Mouse (Mus musculus) intestine, postnatal 0 days (tissue): ENCODE measurements around the gene Naaladl1. TPM values are rescaled to one million over a fixed set of nuclear protein-coding genes. Genes with fewer than 3 reads are reported as not detected.
A peak's percentile ranks its signal among the peaks of the same experiment; 100 is the strongest.

Experiments
- ATAC-seq: fragments of 200-750 bp; cut with Nextera tagmentation; 2 replicates; pipeline ENCODE4 v1.8.0; 2017; ENCODE audit warnings: mild to moderate bottlenecking, moderate TSS enrichment, moderate library complexity
- H3K27ac ChIP-seq: fragments of 300-500 bp; sonication (generic); 2 replicates; pipeline ENCODE4 v1.5.1; 2014; ENCODE audit warnings: mild to moderate bottlenecking, low read depth, low read length, moderate library complexity
- H3K27me3 ChIP-seq: fragments of 300-500 bp; sonication (generic); replicated peaks from 2 replicates; pipeline ENCODE4 v1.6.1; 2014; ENCODE audit warnings: low read length, mixed read lengths; ENCODE audit not compliant: control insufficient read depth, insufficient read depth
- H3K36me3 ChIP-seq: fragments of 300-500 bp; sonication (generic); 2 replicates; pipeline ENCODE4 v1.6.1; 2014; ENCODE audit warnings: mild to moderate bottlenecking, moderate library complexity; ENCODE audit not compliant: control insufficient read depth, insufficient read depth
- H3K4me1 ChIP-seq: fragments of 300-500 bp; sonication (generic); replicated peaks from 2 replicates; pipeline ENCODE4 v1.6.1; 2014; ENCODE audit warnings: antibody characterized with exemption, low read length, mixed read lengths; ENCODE audit not compliant: control insufficient read depth, insufficient read depth
- H3K4me2 ChIP-seq: fragments of 300-500 bp; sonication (generic); replicated peaks from 2 replicates; pipeline ENCODE4 v1.6.1; 2014; ENCODE audit warnings: low read depth, mild to moderate bottlenecking, moderate library complexity
- H3K4me3 ChIP-seq: fragments of 300-500 bp; sonication (generic); 2 replicates; pipeline ENCODE4 v1.5.1; 2014; ENCODE audit warnings: low read depth, low read length
- H3K9ac ChIP-seq: fragments of 300-500 bp; sonication (generic); 2 replicates; pipeline ENCODE4 v1.6.1; 2014; ENCODE audit warnings: mild to moderate bottlenecking, low read depth, low read length
- H3K9me3 ChIP-seq: fragments of 300-500 bp; sonication (generic); 2 replicates; pipeline ENCODE4 v1.6.1; 2016; ENCODE audit warnings: mixed run types; ENCODE audit not compliant: control insufficient read depth
- CTCF ChIP-seq: sonication (generic); IDR thresholded peaks from 2 replicates; pipeline ENCODE4 v1.5.1; 2016; ENCODE audit warnings: low read depth, mild to moderate bottlenecking, control low read depth, antibody characterized with exemption, moderate library complexity
- WGBS: fragments of 180-500 bp; shearing (Covaris S2); extraction: QIAGEN DNeasy Blood & Tissue Kit; methylation state at CpG from one replicate; pipeline ENCODE4 v1.1.7; 2014; 5-methylcytosine and 5-hydroxymethylcytosine counted together
- polyA plus RNA-seq: library from polyadenylated mRNA; unstranded; fragments of >200 nt; fragmentation: Nextera tagmentation; extraction: Ambion mirVana; gene quantifications from 2 replicates; pipeline ENCODE4 v1.2.1, GENCODE M21; 2015

The Naaladl1 gene
- polyA plus RNA-seq, 1 experiment from 2014 or later: 273 TPM

GRCm38 (mm10) chr19:6068951-6069350 is 36.6 kb upstream of the Naaladl1 start:
- no peaks in the 10 kb centered on the region for H3K9me3 ChIP-seq
- WGBS: 66% methylated on average over 4 of the region's 4 CpGs
- no peak overlapping the region for H3K4me2 ChIP-seq
- H3K27me3 ChIP-seq: no peaks in the 10 kb centered on the region
- no peak for ATAC-seq
- TF ChIP-seq CTCF: peak; percentile 23; the same call in 1 of the 2 replicates
- H3K9ac ChIP-seq: no peak overlapping the region
- H3K4me1 ChIP-seq: no peaks in the 10 kb centered on the region
- no peak overlapping the region for H3K4me3 ChIP-seq
- H3K27ac ChIP-seq: no peak overlapping the region
- H3K36me3 ChIP-seq: peaks cover 37% of the 10 kb centered on the region

GRCm38 (mm10) chr19:6069851-6070250 is 35.7 kb upstream of the Naaladl1 start:
- H3K4me2 ChIP-seq: no peak overlapping the region
- WGBS: 88% methylated on average over 10 of the region's 10 CpGs
- H3K4me1 ChIP-seq: no peaks in the 10 kb centered on the region
- H3K9ac ChIP-seq: no peak overlapping the region
- H3K27ac ChIP-seq: no peak overlapping the region
- H3K4me3 ChIP-seq: no peak overlapping the region
- peaks cover 37% of the 10 kb centered on the region for H3K36me3 ChIP-seq
- no peak for TF ChIP-seq CTCF
- H3K27me3 ChIP-seq: no peaks in the 10 kb centered on the region
- no peak for ATAC-seq
- no peaks in the 10 kb centered on the region for H3K9me3 ChIP-seq

GRCm38 (mm10) chr19:6070571-6071250 is 34.9 kb upstream of the Naaladl1 start:
- Histone ChIP-seq H3K36me3 (peaks cover 37% of the 10 kb centered on the region), H3K4me1 (no peaks in the 10 kb centered on the region), H3K4me2 (no peak overlapping the region), H3K9ac (no peak overlapping the region), H3K4me3 (no peak overlapping the region), H3K9me3 (no peaks in the 10 kb centered on the region), H3K27ac (no peak overlapping the region), H3K27me3 (no peaks in the 10 kb centered on the region)
- no peak for ATAC-seq
- no peak for TF ChIP-seq CTCF
- WGBS: 91% methylated on average over 31 of the region's 31 CpGs

- Histone ChIP-seq H3K9me3 (no peaks in the 10 kb centered on the region), H3K9ac (no peak overlapping the region), H3K4me1 (0 out of 2 replicates have a peak, but pooled peaks cover 2% of the 10 kb centered on the region), H3K27ac (no peak overlapping the region), H3K27me3 (no peaks in the 10 kb centered on the region), H3K4me2 (no peak overlapping the region), H3K36me3 (peaks cover 37% of the 10 kb centered on the region), H3K4me3 (no peak overlapping the region)
- no peak for TF ChIP-seq CTCF
- WGBS: 92% methylated on average over 19 of the region's 19 CpGs
- ATAC-seq: no peak
Observed at GRCm38 (mm10) chr19:6071261-6071660, 34.3 kb upstream of the Naaladl1 start.

GRCm38 (mm10) chr19:6073889-6074288 is 31.7 kb upstream of the Naaladl1 start:
- Histone ChIP-seq H3K27me3 (no peaks in the 10 kb centered on the region), H3K9ac (no peak overlapping the region), H3K4me3 (no peak overlapping the region), H3K36me3 (peaks cover 36% of the 10 kb centered on the region), H3K27ac (no peak overlapping the region), H3K4me2 (no peak overlapping the region), H3K4me1 (0 out of 2 replicates have a peak, but pooled peaks cover 5% of the 10 kb centered on the region), H3K9me3 (no peaks in the 10 kb centered on the region)
- TF ChIP-seq CTCF: no peak
- ATAC-seq: no peak
- WGBS: 90% methylated on average over 5 of the region's 5 CpGs

- peaks cover 26% of the 10 kb centered on the region for H3K36me3 ChIP-seq
- peak; percentile 86 for ATAC-seq
- no peak for TF ChIP-seq CTCF
- H3K4me3 ChIP-seq: peak within 1 kb of the TSS; percentile 86
- H3K9ac ChIP-seq: peak within 1 kb of the TSS; percentile 78
- under 1% methylated on average over 33 of the region's 33 CpGs for WGBS
- no peaks in the 10 kb centered on the region for H3K9me3 ChIP-seq
- H3K4me2 ChIP-seq: peak within 1 kb of the TSS; percentile 87
- no peaks in the 10 kb centered on the region for H3K27me3 ChIP-seq
- H3K27ac ChIP-seq: peak within 1 kb of the TSS; percentile 84
- H3K4me1 ChIP-seq: 0 out of 2 replicates have a peak, but pooled peaks cover 5% of the 10 kb centered on the region
Observed at GRCm38 (mm10) chr19:6076564-6077393, 28.8 kb upstream of the Naaladl1 start, which contains the start of gene Vps51. Gene Vps51, minus strand, starts transcription at chr19:6077231.
